Mouse (Mus musculus) layer of hippocampus, postnatal 36 days (tissue): ENCODE data around the gene Omd. TPM values are rescaled to one million over a fixed set of nuclear protein-coding genes. Genes with fewer than 3 reads are reported as not detected.

Experiments
- DNase-seq, 2 experiments: peaks; one replicate each; pipeline ENCODE4 v3.0.0; 2022
- total RNA-seq, 2 experiments: library from RNA; stranded (reverse); gene quantifications; 2 replicates each; pipeline ENCODE4 v1.2.3; 2021

The Omd gene
- total RNA-seq, 2 experiments from 2014 or later, result 0.30 to 1.1 TPM

GRCm38 (mm10) chr13:49617021-49617420 lies 34.8 kb downstream of the Omd start:
- DNase-seq, result no peak

- no peak for DNase-seq
Measured at GRCm38 (mm10) chr13:49618365-49618764, 36.1 kb downstream of the Omd start.

GRCm38 (mm10) chr13:49623216-49623615 lies 41.0 kb downstream of the Omd start:
- no peak for DNase-seq

- DNase-seq, result no peak
Measured at GRCm38 (mm10) chr13:49628167-49628566, 45.9 kb downstream of the Omd start.

- no peak for DNase-seq
Measured at GRCm38 (mm10) chr13:49629076-49629475, 46.8 kb downstream of the Omd start.

- DNase-seq, result no peak
Measured at GRCm38 (mm10) chr13:49639965-49640364, 57.7 kb downstream of the Omd start.

Other genes with a start within 250 kb of the Omd start
- 10 to 100 TPM; 54.5 to 59.8 TPM for gene Bicd2, start 240.9 kb upstream of the Omd start, total RNA-seq
- 10 to 100 TPM; 34.5 to 37.9 TPM for gene Ippk, start 161.2 kb upstream of the Omd start, total RNA-seq
- 1 to 10 TPM; 1.6 TPM for gene Tes3-ps, start 89.1 kb upstream of the Omd start, total RNA-seq
- gene Ecm2, start 77.7 kb upstream of the Omd start, total RNA-seq, result 1 to 10 TPM; 6.5 to 7.4 TPM
- gene Aspn, start 38.0 kb upstream of the Omd start, total RNA-seq, result 1 to 10 TPM; 1.2 to 1.7 TPM
- 1 to 10 TPM; 3.7 to 5.4 TPM for gene Ogn, start 25.6 kb downstream of the Omd start, total RNA-seq
- gene Cenpp, start 70.3 kb downstream of the Omd start, total RNA-seq, result 1 to 10 TPM; 1.8 to 2.0 TPM
- gene Nol8, start 70.6 kb downstream of the Omd start, total RNA-seq, result 10 to 100 TPM; 26.5 to 28.4 TPM
- 10 to 100 TPM; 67.3 to 75.3 TPM for gene Iars, start 99.6 kb downstream of the Omd start, total RNA-seq
- gene Gm30302, start 216.5 kb downstream of the Omd start, total RNA-seq, result not detected